Mouse (Mus musculus) large intestine, adult 2 months (tissue): ENCODE results near the gene Ak1. TPM values are rescaled to one million over a fixed set of nuclear protein-coding genes. Genes with fewer than 3 reads are reported as not detected.

Experiments
- DNase-seq: peaks from one replicate; pipeline ENCODE4 v3.0.0-alpha.2; 2012; ENCODE audit warnings: low read depth, low spot score
- WGBS: fragments of 180-500 bp; shearing (Covaris S2); methylation state at CpG from one replicate; pipeline ENCODE4 v1.1.7; 2018; 5-methylcytosine and 5-hydroxymethylcytosine counted together
- polyA plus RNA-seq: library from polyadenylated mRNA; depleted of rRNA; stranded (reverse); fragments of >200 nt; gene quantifications from 2 replicates; pipeline ENCODE4 v1.2.3, GENCODE M21; 2012; rRNA removed

The Ak1 gene
- polyA plus RNA-seq, 1 experiment: 9.1 TPM

DNA sequence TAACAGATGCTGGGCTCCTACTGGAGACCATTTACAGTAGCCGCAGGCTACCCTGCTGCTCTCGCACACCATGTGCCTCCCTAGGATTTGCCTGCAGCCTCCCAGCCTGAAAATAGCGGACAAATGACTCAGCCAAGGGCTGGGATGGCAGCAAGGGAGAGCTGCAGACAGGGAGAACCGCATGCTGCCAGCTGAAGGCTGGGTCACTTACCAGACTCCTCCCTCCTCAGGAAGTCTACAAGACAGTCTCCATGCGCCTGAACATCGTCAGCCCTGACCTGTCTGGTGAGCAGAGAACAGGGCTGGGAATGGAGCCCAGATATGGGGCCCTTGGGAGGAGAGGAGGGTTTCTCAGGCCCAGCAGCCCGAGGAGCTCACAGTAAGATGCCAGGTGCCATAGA is 58.5 kb downstream of the Ak1 start:
- no peak for DNase-seq
- WGBS: 38% methylated on average over 7 of the region's 7 CpGs

DNA sequence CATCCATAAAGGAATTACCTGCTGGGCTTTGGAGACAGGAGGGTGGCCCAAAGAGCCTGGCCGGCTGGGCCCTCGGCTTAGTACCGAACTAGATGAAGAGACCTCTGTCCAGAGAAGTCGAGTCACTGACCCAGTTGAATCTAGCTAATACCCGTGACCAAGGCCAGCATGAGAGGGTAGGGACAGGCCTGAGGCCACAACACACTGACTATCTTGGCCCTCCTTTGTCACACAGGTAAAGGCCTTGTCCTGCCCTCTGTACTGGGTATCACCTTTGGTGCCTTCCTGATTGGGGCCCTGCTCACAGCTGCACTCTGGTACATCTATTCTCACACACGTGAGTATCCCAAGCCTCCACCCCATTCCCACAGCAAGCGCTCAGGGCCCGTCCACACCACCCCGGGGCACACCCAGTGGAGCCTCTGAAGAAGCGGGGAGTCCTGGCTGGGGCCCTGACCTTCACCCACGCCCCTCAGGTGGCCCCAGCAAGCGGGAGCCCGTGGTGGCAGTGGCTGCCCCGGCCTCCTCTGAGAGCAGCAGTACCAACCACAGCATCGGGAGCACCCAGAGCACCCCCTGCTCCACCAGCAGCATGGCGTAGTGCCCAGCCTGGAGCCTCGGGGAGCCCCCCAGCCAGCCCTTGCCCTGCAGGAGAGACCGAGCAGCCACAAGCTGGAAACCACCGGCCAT is 59.5 kb downstream of the Ak1 start:
- no peak for DNase-seq

GRCm38 (mm10) chr2:32681754-32682153 is 60.2 kb downstream of the Ak1 start:
- 71% methylated on average over 6 of the region's 6 CpGs for WGBS
- DNase-seq: no peak

More for the DNA sequence above, 59.5 kb downstream of the Ak1 start:
- 75% methylated on average over 19 of the region's 19 CpGs for WGBS

- 74% methylated on average over 14 of the region's 14 CpGs for WGBS
- DNase-seq: no peak
Measured at GRCm38 (mm10) chr2:32682721-32683417, 61.3 kb downstream of the Ak1 start.

DNA sequence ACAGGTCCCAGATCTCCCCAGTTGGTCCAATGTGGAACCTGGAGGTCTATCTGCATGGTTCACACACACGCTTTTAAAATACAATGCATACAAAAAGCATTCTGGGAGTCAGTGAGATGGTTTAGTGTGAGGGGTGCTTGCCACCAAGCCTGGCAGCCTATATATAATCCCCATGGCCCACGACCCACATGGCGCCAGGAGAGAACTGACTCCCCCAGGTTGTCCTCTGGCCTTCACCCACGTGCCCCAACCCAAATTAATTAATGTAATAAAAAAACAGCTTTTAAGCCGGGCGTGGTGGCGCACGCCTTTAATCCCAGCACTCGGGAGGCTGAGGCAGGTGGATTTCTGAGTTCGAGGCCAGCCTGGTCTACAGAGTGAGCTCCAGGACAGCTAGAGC is 62.1 kb downstream of the Ak1 start:
- 88% methylated on average over 10 of the region's 10 CpGs for WGBS
- DNase-seq: no peak

Other genes with a start within 250 kb of the Ak1 start
- 103 and 107 TPM in 2 replicates for gene 1110008P14Rik, start 239.8 kb upstream of the Ak1 start, polyA plus RNA-seq
- gene Lcn2, start 233.5 kb upstream of the Ak1 start, polyA plus RNA-seq: 12.8 and 18.0 TPM in 2 replicates
- gene Ptges2, start 225.9 kb upstream of the Ak1 start, polyA plus RNA-seq: 50.3 and 63.9 TPM in 2 replicates
- 3.8 and 4.3 TPM in 2 replicates for gene Naif1, start 171.3 kb upstream of the Ak1 start, polyA plus RNA-seq
- gene Slc25a25, start 170.3 kb upstream of the Ak1 start, polyA plus RNA-seq: 22.8 and 25.4 TPM in 2 replicates
- gene Fam102a, start 86.4 kb upstream of the Ak1 start, polyA plus RNA-seq: 37.4 and 44.5 TPM in 2 replicates
- gene Dpm2, start 50.9 kb upstream of the Ak1 start, polyA plus RNA-seq: 149 and 160 TPM in 2 replicates
- 0.11 and 0.48 TPM in 2 replicates for gene Pip5kl1, start 47.0 kb upstream of the Ak1 start, polyA plus RNA-seq
- gene 9430097D07Rik, start 46.1 kb upstream of the Ak1 start, polyA plus RNA-seq: 0.05 TPM in 1 of 2 replicates, not detected in the other
- gene St6galnac4, start 34.7 kb upstream of the Ak1 start, polyA plus RNA-seq: 7.7 and 8.4 TPM in 2 replicates
- gene St6galnac6, start 22.0 kb upstream of the Ak1 start, polyA plus RNA-seq: 15.7 and 16.3 TPM in 2 replicates
- gene Eng, start 24.8 kb downstream of the Ak1 start, polyA plus RNA-seq: 34.5 and 40.7 TPM in 2 replicates
- 31.5 TPM in 2 replicates for gene Fpgs, start 82.4 kb downstream of the Ak1 start, polyA plus RNA-seq
- 93.8 and 96.5 TPM in 2 replicates for gene Cdk9, start 91.3 kb downstream of the Ak1 start, polyA plus RNA-seq
- gene Sh2d3c, start 99.3 kb downstream of the Ak1 start, polyA plus RNA-seq: 8.4 and 14.2 TPM in 2 replicates
- 0.14 TPM in 1 of 2 replicates, not detected in the other for gene 6330409D20Rik, start 119.3 kb downstream of the Ak1 start, polyA plus RNA-seq
- gene Tor2a, start 135.5 kb downstream of the Ak1 start, polyA plus RNA-seq: 93.7 and 110 TPM in 2 replicates
- gene Ttc16, start 153.9 kb downstream of the Ak1 start, polyA plus RNA-seq: 0.58 and 1.4 TPM in 2 replicates
- 17.4 and 30.9 TPM in 2 replicates for gene Ptrh1, start 154.0 kb downstream of the Ak1 start, polyA plus RNA-seq
- not detected in 2 replicates for gene Cfap157, start 162.7 kb downstream of the Ak1 start, polyA plus RNA-seq
- 9.4 and 9.7 TPM in 2 replicates for gene Stxbp1, start 225.5 kb downstream of the Ak1 start, polyA plus RNA-seq